In the genomic region with DNA sequence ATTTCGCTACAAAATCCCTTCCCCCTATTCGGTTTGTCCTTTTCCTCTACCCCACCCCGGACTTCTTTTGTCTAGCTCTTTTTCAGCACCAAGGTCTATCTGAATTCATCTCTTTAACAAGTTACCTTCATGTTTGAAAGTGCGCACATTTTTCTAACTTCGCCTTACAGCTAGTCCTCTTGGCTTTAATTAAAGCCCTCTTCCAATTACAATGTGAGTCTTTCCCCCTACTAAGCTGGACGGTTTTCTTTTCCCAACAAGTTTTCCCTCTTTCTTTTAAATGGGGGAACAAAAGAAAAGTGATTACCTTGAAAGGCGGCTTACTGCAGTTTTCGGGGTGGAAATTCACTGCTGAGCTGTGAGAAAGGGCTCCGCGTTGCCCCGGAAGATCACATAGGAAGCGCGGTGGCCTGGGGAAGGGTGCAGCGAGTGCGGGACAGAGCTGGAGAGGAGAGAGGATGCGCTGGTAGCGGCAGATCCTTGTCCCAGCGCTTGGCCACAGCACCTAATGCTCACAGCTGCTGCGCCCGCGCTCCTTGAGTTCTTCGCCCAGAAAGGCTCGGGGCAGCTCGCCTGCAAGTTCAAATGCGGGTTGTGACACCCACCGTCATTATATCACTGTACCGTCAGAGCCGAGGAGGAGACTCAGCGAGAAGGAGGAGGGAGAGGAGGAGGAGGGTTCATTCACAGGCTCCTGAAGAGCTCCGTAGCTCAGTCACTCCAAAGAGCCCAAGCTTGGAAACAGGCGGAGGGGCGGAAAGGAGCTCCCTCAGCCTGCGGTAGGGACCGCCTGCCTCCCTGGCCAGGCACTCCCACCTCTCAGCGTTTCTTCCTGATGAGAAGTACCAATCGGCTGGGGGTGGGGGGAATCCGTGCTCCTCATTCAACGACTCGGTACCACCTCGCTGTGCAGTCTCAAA, we compare ENCODE assay signal across 7 mouse cellular contexts. TPM values are rescaled to one million over a fixed set of nuclear protein-coding genes. Genes with fewer than 3 reads are reported as not detected.
DNase-seq lines count a peak whose midpoint lies in the region; ATAC-seq and TF ChIP-seq lines count a peak whose summit lies in the region.

Vcan (minus strand) TSS at position 744 of the 920 bp plus-strand sequence.

- intact Hi-C loops in left cerebral cortex, postnatal 14 days (cut with DNase I) = loop anchor here (5.0 kb wide), 2 partner anchors 345 to 1100 kb away; partner anchors contain the start of genes Tmem167 and Xrcc4

- under 1% methylated on average over 40 of the region's 40 CpGs for WGBS in hindbrain, embryonic 10.5 days

- DNase-seq in Patski (ENCODE audit: low read depth, low spot score) = no peak
- peak; percentile 34 for DNase-seq in brain, embryonic 18.5 days (ENCODE audit: low read depth, low spot score)
- peak; percentile 8 to 38 for DNase-seq in frontal cortex, adult 2 months (ENCODE audit: extremely low spot score in 1 of 2, low spot score in 1 of 2)
- DNase-seq in hindbrain, embryonic 10.5 days (ENCODE audit: low spot score) = peak; percentile 82
- DNase-seq in left cerebral cortex, postnatal 14 days (ENCODE audit: low spot score in 2 of 2) = peak; percentile 14 to 37
- DNase-seq in mesoderm, embryonic 11.5 days (ENCODE audit: low read depth, low spot score) = peak; percentile 82
- DNase-seq in skeletal muscle tissue, adult 2 months (ENCODE audit: low read depth, low spot score) = peak; percentile 40

- POLR2A ChIA-PET in Patski (lab: Charles Lee) = no interaction called here

- no peaks in the 10 kb centered on the region for H3K9me3 ChIP-seq in hindbrain, embryonic 10.5 days

- CTCF ChIA-PET in Patski (lab: Charles Lee) = interaction anchor here (1.7 kb wide), 1 partner anchor 773 kb away, joined by 5 read pairs; no protein-coding TSS in a partner anchor

- peak within 1 kb of the TSS; percentile 92 for H3K27ac ChIP-seq in hindbrain, embryonic 10.5 days

- TF ChIP-seq CTCF in Patski (IDR thresholded peaks at IDR 0.05) = no peak

- in situ Hi-C loops in Patski (cut with MboI; ENCODE audit: low pct_unique_long_range_greater_than_20kb) = loop anchor here (5.0 to 10.0 kb wide), 2 partner anchors 350 to 793 kb away; no protein-coding TSS in a partner anchor

- peaks cover 44% of the 10 kb centered on the region for H3K4me1 ChIP-seq in hindbrain, embryonic 10.5 days (replicated peaks)

- H3K36me3 ChIP-seq in hindbrain, embryonic 10.5 days = no peaks in the 10 kb centered on the region

- no peak for ATAC-seq in Patski

- H3K27me3 ChIP-seq in Patski = no peaks in the 10 kb centered on the region
- H3K27me3 ChIP-seq in hindbrain, embryonic 10.5 days (ENCODE audit: insufficient read depth, poor library complexity, severe bottlenecking) = no peaks in the 10 kb centered on the region

- peak within 1 kb of the TSS; percentile 73 for H3K4me3 ChIP-seq in hindbrain, embryonic 10.5 days

RNA-seq across cellular contexts. Expression of gene Vcan, which starts in this region (rescaled TPM):
- polyA plus RNA-seq in Patski (2021) = 13.0 TPM
- polyA plus RNA-seq in frontal cortex, adult 2 months (2012; rRNA removed) = 10.9 and 18.4 TPM in 2 replicates
- polyA plus RNA-seq in hindbrain, embryonic 10.5 days (2016; fragmentation: Nextera tagmentation; extraction: Ambion mirVana) = 42.4 and 44.6 TPM in 2 replicates
- total RNA-seq in left cerebral cortex, postnatal 14 days (2021) = 10 to 100 TPM; 21.2 to 23.3 TPM
